In the genomic region with DNA sequence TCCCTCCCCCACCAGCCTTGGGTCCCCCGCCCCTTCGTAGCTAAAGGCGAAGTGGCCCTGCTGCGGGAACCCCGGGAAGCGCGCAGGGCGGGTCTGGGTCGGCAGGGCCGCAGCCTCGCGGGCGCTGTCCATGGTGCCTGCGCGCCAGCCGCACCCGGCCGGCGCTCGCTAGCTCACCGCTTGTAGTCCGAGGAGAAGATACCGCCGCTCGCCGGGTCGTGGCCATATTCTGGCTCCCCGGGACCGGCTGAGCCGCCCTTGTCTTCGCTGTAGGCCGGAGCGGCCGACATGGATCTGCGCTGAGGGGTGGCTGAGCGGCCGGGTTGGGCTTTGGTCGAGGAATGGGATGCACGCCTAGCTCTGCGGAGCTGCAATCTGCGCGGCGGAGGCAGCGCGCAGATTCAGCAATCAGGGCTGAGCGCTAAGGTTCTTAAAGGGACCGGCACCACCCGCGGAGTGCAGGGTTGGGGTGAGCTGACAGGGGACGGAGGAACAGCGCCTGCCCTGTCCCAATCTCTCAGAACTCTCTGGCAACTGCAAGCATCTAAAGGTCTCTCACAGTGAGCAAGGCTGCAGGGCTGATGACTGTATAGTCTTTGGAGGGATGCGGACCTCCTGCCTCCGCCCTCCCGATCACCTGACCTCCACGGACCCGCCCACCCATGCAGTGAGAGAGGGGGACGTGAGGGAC, we compare ENCODE assay signal across 7 mouse cellular contexts. TPM values are rescaled to one million over a fixed set of nuclear protein-coding genes. Genes with fewer than 3 reads are reported as not detected.
DNase-seq lines count a peak whose midpoint lies in the region; ATAC-seq and TF ChIP-seq lines count a peak whose summit lies in the region.

A gene (minus strand): TSS at position 595 of the 691 bp plus-strand sequence.

- TF ChIP-seq POLR2A in bone marrow macrophage, adult 2 months (IDR thresholded peaks at IDR 0.05; ENCODE audit: borderline replicate concordance, low read depth, low read length), result no peak
- TF ChIP-seq POLR2A in kidney, adult 2 months (IDR thresholded peaks at IDR 0.05; ENCODE audit: low read depth, low read length), result no peak
- TF ChIP-seq POLR2A in small intestine, adult 2 months (IDR thresholded peaks at IDR 0.05; ENCODE audit: low read depth, low read length), result no peak

- no peak for TF ChIP-seq CTCF in bone marrow macrophage, adult 2 months (IDR thresholded peaks at IDR 0.05; ENCODE audit: low read depth, low read length)
- TF ChIP-seq CTCF in kidney, adult 2 months (conservative IDR thresholded peaks at IDR 0.05; ENCODE audit: insufficient read depth, insufficient read length, low read depth, low read length), result no peak
- no peak for TF ChIP-seq CTCF in small intestine, adult 2 months (IDR thresholded peaks at IDR 0.05; ENCODE audit: extremely low read depth, insufficient read length, insufficient replicate concordance, low read depth, low read length)

- H3K27me3 ChIP-seq in embryonic facial prominence, embryonic 10.5 days (replicated peaks; ENCODE audit: low read depth, poor library complexity, severe bottlenecking), result peaks cover 77% of the 10 kb centered on the region
- H3K27me3 ChIP-seq in kidney, adult 2 months (replicated peaks; ENCODE audit: control insufficient read depth, insufficient read depth, low read length), result no peaks in the 10 kb centered on the region
- H3K27me3 ChIP-seq in limb, embryonic 10.5 days (ENCODE audit: low read depth, poor library complexity, severe bottlenecking), result peaks cover 50% of the 10 kb centered on the region
- H3K27me3 ChIP-seq in midbrain, embryonic 10.5 days (ENCODE audit: low read depth, poor library complexity, severe bottlenecking), result peaks cover 55% of the 10 kb centered on the region
- H3K27me3 ChIP-seq in small intestine, adult 2 months (ENCODE audit: control insufficient read depth, insufficient read depth, low read length), result no peaks in the 10 kb centered on the region

- WGBS in embryonic facial prominence, embryonic 10.5 days, result under 1% methylated on average over 57 of the region's 57 CpGs
- WGBS in kidney, adult 2 months, result under 1% methylated on average over 57 of the region's 57 CpGs
- under 1% methylated on average over 57 of the region's 57 CpGs for WGBS in limb, embryonic 10.5 days
- under 1% methylated on average over 57 of the region's 57 CpGs for WGBS in midbrain, embryonic 10.5 days
- WGBS in small intestine, adult 2 months, result under 1% methylated on average over 57 of the region's 57 CpGs

- DNase-seq in embryonic facial prominence, embryonic 10.5 days (ENCODE audit: low spot score), result peak; percentile 89
- peak; percentile 54 for DNase-seq in kidney, adult 2 months
- DNase-seq in limb, embryonic 10.5 days (ENCODE audit: low spot score), result peak; percentile 87
- DNase-seq in midbrain, embryonic 10.5 days (ENCODE audit: low spot score), result peak; percentile 82

- peak; percentile 93 for ATAC-seq in granulocyte monocyte progenitor cell, adult 5-6 weeks (replicated peaks; ENCODE audit: poor library complexity, severe bottlenecking)

- H3K4me3 ChIP-seq in bone marrow macrophage, adult 2 months (ENCODE audit: insufficient read depth, low read length), result peak within 1 kb of the TSS; percentile 54
- H3K4me3 ChIP-seq in embryonic facial prominence, embryonic 10.5 days, result peak within 1 kb of the TSS; percentile 68
- H3K4me3 ChIP-seq in kidney, adult 2 months (ENCODE audit: insufficient read depth, low read depth, low read length), result peak within 1 kb of the TSS; percentile 44
- peak within 1 kb of the TSS; percentile 66 for H3K4me3 ChIP-seq in limb, embryonic 10.5 days
- peak within 1 kb of the TSS; percentile 75 for H3K4me3 ChIP-seq in midbrain, embryonic 10.5 days
- peak within 1 kb of the TSS; percentile 60 for H3K4me3 ChIP-seq in small intestine, adult 2 months (ENCODE audit: low read depth, low read length)

- H3K9me3 ChIP-seq in embryonic facial prominence, embryonic 10.5 days, result no peaks in the 10 kb centered on the region
- no peaks in the 10 kb centered on the region for H3K9me3 ChIP-seq in limb, embryonic 10.5 days (replicated peaks)
- no peaks in the 10 kb centered on the region for H3K9me3 ChIP-seq in midbrain, embryonic 10.5 days (replicated peaks)

- H3K27ac ChIP-seq in bone marrow macrophage, adult 2 months (ENCODE audit: insufficient read depth, low read depth, low read length), result no peak within 1 kb of the TSS
- H3K27ac ChIP-seq in embryonic facial prominence, embryonic 10.5 days (replicated peaks), result peak within 1 kb of the TSS; percentile 72
- no peak within 1 kb of the TSS for H3K27ac ChIP-seq in kidney, adult 2 months (ENCODE audit: insufficient read depth, low read depth, low read length)
- H3K27ac ChIP-seq in limb, embryonic 10.5 days, result no peak within 1 kb of the TSS
- H3K27ac ChIP-seq in midbrain, embryonic 10.5 days (replicated peaks), result peak within 1 kb of the TSS; percentile 87
- H3K27ac ChIP-seq in small intestine, adult 2 months (ENCODE audit: insufficient read depth, low read depth, low read length), result no peak within 1 kb of the TSS

- no peaks in the 10 kb centered on the region for H3K36me3 ChIP-seq in embryonic facial prominence, embryonic 10.5 days (replicated peaks)
- no peaks in the 10 kb centered on the region for H3K36me3 ChIP-seq in kidney, adult 2 months (ENCODE audit: control insufficient read depth, insufficient read depth, low read length)
- H3K36me3 ChIP-seq in limb, embryonic 10.5 days, result no peaks in the 10 kb centered on the region
- no peaks in the 10 kb centered on the region for H3K36me3 ChIP-seq in midbrain, embryonic 10.5 days
- H3K36me3 ChIP-seq in small intestine, adult 2 months (ENCODE audit: control insufficient read depth, insufficient read depth, low read length), result no peaks in the 10 kb centered on the region

- no peaks in the 10 kb centered on the region for H3K4me1 ChIP-seq in bone marrow macrophage, adult 2 months (ENCODE audit: control insufficient read depth, insufficient read depth, low read length)
- H3K4me1 ChIP-seq in embryonic facial prominence, embryonic 10.5 days, result peaks cover 43% of the 10 kb centered on the region
- H3K4me1 ChIP-seq in kidney, adult 2 months (ENCODE audit: control insufficient read depth, insufficient read depth, low read length), result no peaks in the 10 kb centered on the region
- H3K4me1 ChIP-seq in limb, embryonic 10.5 days, result peaks cover 20% of the 10 kb centered on the region
- peaks cover 57% of the 10 kb centered on the region for H3K4me1 ChIP-seq in midbrain, embryonic 10.5 days
- 0 out of 2 replicates have a peak, but pooled peaks cover 5% of the 10 kb centered on the region for H3K4me1 ChIP-seq in small intestine, adult 2 months (ENCODE audit: control insufficient read depth, insufficient read depth, insufficient read length, low read length)

RNA-seq across cellular contexts. Expression of the gene that starts here (rescaled TPM):
- not detected in 2 replicates for polyA plus RNA-seq in bone marrow macrophage, adult 2 months (2012; ENCODE audit: insufficient read depth, insufficient read length, missing spikeins)
- polyA plus RNA-seq in embryonic facial prominence, embryonic 10.5 days (2016; fragmentation: Nextera tagmentation; extraction: Ambion mirVana), result 8.6 and 10.8 TPM in 2 replicates
- total RNA-seq in granulocyte monocyte progenitor cell, adult 5-6 weeks (2014; fragmentation: Nextera tagmentation), result not detected in 2 replicates
- total RNA-seq in granulocyte monocyte progenitor cell, adult 5-6 weeks (2017), result not detected in 2 replicates
- polyA plus RNA-seq in kidney, adult 2 months (2012; rRNA removed), result 0.29 and 0.44 TPM in 2 replicates
- polyA plus RNA-seq in limb, embryonic 10.5 days (2016; fragmentation: Nextera tagmentation; extraction: Ambion mirVana), result 0.08 and 0.10 TPM in 2 replicates
- polyA plus RNA-seq in midbrain, embryonic 10.5 days (2016; fragmentation: Nextera tagmentation; extraction: Ambion mirVana), result 19.1 and 36.0 TPM in 2 replicates
- 0.89 and 1.4 TPM in 2 replicates for polyA plus RNA-seq in small intestine, adult 2 months (2012; rRNA removed)

Comparison
In these comparisons a context has a peak if more than half of its experiments do, and no peak if none do; other contexts are left out.
1. Peak in ATAC-seq in granulocyte monocyte progenitor cell, adult 5-6 weeks; RNA of the gene not detected or under 1 TPM.
2. Peak in DNase-seq and H3K4me3 ChIP-seq in kidney, adult 2 months; RNA of the gene not detected or under 1 TPM.
3. Peak in DNase-seq and H3K4me3 ChIP-seq in limb, embryonic 10.5 days; RNA of the gene not detected or under 1 TPM.
4. H3K27ac ChIP-seq: peak in embryonic facial prominence, embryonic 10.5 days (single experiment) and midbrain, embryonic 10.5 days (single experiment); none in bone marrow macrophage, adult 2 months (single experiment), kidney, adult 2 months (single experiment), limb, embryonic 10.5 days (single experiment) and small intestine, adult 2 months (single experiment).
5. Peak in every context shown above with its lines, with median percentiles within 50 percentile points of each other: H3K4me3 ChIP-seq and DNase-seq.